Mouse (Mus musculus) effector memory CD4-positive, alpha-beta T cell, adult 7 months (primary cell): ENCODE data around the gene Nrde2. TPM values are rescaled to one million over a fixed set of nuclear protein-coding genes. Genes with fewer than 3 reads are reported as not detected.

Experiments
- polyA plus RNA-seq: library from polyadenylated mRNA; unstranded; fragments of 100-300 nt; shearing (Covaris generic); gene quantifications from one replicate; pipeline ENCODE4 v1.2.1, GENCODE M21; 2017

Nrde2 gene
- 14.1 TPM for polyA plus RNA-seq

DNA sequence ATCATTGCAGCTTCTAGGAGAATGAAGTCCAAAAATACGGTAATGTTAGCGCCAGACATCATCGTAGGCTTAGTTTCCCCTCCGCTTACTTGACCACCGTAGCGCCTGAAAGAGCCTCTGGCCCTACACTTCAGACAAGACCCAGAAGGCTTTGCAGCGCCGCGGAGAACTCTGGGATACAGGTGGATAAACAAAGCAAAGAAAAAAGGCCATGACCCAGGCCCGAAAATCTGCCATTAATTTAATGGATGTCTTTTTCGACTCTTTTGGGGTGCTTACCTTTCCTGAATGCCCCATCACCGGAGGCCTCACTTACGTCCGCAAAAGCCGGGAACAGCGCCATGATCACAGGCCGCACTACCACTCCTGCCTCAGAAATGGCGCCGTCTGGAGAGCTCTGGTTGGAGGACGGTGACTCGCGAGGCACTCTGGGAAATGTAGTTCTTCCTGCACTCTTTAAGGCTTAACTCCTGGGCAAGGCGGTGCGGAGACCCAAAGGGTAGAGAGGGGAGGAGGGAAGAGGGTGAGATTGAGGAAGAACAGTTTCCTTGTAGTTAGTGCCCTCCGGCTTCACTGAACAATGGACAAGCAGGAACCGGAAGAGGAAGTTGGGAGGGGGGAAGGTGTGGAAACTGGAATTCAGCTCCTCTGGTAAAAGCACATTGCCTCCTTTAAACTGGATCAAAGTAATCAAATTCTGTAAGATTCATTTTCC is at the start of gene Nrde2:
Gene Nrde2, minus strand, starts transcription at position 393 of the 715 bp plus-strand sequence.

DNA sequence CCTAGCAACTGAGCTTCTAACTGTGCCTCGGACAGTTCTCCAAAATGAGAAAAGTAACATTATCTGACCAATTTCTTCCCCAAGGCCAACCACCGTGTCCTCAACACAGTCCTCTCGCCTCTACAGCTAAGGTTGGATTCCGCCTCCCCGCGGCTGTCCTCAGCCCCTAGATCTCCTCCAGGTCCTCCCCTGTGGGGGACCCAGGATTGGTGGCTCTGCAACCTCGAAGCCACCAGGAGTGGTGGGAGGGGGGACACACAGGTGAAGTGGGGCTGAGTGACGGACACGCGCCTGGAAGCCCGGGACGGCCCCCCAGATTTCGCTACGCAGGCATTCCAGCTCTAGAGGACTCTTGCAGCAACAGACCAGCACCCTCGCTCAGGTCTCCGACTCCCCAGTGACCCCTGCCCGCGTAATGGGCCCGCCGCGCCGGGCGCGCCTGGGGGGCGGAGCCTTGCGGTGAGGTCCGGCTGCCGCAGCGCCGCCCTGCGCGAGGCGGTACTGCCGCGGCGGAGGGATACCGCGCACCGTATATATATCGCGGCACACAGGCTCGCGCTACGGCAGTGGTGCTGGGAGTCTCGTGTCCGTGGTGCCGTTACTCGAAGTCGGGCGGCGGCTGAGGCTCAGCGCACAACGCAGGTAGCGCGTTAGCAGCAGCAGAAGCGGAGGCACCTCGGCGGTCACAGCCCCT is 39.7 kb upstream of the Nrde2 start, which contains the start of gene Calm1:
Gene Calm1, plus strand, starts transcription at position 469 of the 694 bp plus-strand sequence.

DNA sequence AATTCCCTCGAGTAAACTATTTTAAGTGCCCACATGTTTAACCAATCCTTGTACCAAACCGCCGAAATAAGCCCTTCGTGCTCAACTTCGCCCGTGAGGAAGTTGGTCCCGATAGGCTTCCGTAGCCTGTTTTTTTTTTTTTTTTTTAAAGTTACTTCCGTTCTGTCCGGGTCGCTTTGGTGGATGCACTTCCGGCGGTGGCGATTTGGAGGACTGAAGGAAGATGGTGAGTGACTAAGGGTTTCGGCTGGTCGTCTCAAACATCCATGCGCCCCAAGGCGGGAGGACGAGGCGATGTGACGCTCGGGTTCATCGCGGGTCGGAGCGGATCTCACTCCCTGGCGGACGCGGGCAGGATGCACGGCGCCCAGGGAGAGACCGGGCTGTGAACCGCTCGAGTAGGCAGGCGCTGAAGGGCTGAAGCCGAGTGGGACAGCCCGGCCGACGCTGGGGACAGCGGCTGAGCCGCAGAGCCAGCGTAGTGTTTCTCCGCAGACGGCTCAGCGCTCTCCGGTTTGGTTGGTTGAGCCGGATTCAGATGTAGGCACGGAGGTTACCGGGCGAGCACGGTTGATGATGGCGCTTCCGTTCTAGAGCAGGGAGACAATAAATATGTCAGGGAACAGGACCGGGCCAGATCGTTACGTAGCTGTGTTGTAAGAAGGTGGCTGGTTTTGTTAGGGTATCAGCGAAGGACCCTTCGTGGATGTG is 49.3 kb downstream of the Nrde2 start, which contains the start of gene Psmc1:
Gene Psmc1, plus strand, starts transcription at position 169 of the 711 bp plus-strand sequence.

Other genes starting within 250 kb of the Nrde2 start
- not detected for gene Kcnk13, start 195.2 kb downstream of the Nrde2 start, polyA plus RNA-seq
- 112 TPM for gene Psmc1, start 49.5 kb downstream of the Nrde2 start, polyA plus RNA-seq
- 1,443 TPM for gene Calm1, start 39.8 kb upstream of the Nrde2 start, polyA plus RNA-seq